Mouse (Mus musculus) lung, postnatal 0 days (tissue): ENCODE data around the gene Onecut1.

ENCODE experiments used
- CTCF ChIP-seq: IDR thresholded peaks from 2 replicates; pipeline ENCODE4 v1.5.1; 2016; ENCODE audit warnings: antibody characterized with exemption, mild to moderate bottlenecking
- EP300 ChIP-seq: IDR thresholded peaks from 2 replicates; pipeline ENCODE4 v1.6.1; 2016; ENCODE audit warnings: antibody characterized with exemption, mild to moderate bottlenecking, control low read depth

- TF ChIP-seq CTCF (no peak), EP300 (no peak)
Measured at GRCm38 (mm10) chr9:74819736-74820511, 41.8 kb upstream of the Onecut1 start.
